In the genomic region with DNA sequence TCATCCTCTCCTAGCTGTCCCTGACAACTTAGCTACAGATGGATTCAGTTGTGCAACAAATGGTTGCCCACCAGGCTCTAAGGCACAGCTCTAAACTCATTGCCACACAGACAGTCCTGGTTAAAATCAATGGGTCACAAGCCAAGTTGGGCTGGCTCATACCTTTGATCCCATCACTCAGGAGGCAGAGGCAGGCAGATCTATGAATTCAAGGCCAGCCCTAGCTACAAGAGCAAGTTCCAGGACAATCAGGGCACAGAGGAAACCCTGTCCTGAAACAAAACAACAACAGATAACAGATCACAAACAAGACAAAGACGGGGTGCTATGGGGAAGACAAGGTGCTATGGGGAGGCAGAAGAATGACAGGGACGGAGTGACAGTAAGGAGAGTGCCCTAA, we compare ENCODE assay signal across 22 mouse cellular contexts. TPM values are rescaled to one million over a fixed set of nuclear protein-coding genes. Genes with fewer than 3 reads are reported as not detected.
DNase-seq lines count a peak whose midpoint lies in the region; ATAC-seq and TF ChIP-seq lines count a peak whose summit lies in the region.
"Had no signal": no experiment of that assay in that cellular context is flagged by ENCODE, and none has a peak within 500 bp of the region (broad histone marks: within the 10 kb centered on the region; RNA-seq: fewer than 3 reads in every experiment).

No protein-coding gene starts in this region.

- no peak for ATAC-seq in lung, embryonic 14.5 days (ENCODE audit: insufficient read depth)
- ATAC-seq in erythroblast, adult 5-6 weeks (replicated peaks; ENCODE audit: low FRiP score, poor library complexity, severe bottlenecking): peak; percentile 15
- peak; percentile 35 for ATAC-seq in liver, embryonic 13.5 days (ENCODE audit: low read depth)
- ATAC-seq in megakaryocyte-erythroid progenitor cell, adult 5-6 weeks (replicated peaks; ENCODE audit: low FRiP score, low TSS enrichment, poor library complexity, severe bottlenecking): peak; percentile 49
- ATAC-seq: hindbrain, embryonic 16.5 days had no signal

- no peaks in the 10 kb centered on the region for H3K27me3 ChIP-seq in lung, embryonic 14.5 days (ENCODE audit: insufficient read depth, low read length)
- no peaks in the 10 kb centered on the region for H3K27me3 ChIP-seq in liver, embryonic 13.5 days
- H3K27me3 ChIP-seq in hindbrain, embryonic 10.5 days (ENCODE audit: insufficient read depth, poor library complexity, severe bottlenecking): no peaks in the 10 kb centered on the region
- H3K27me3 ChIP-seq: CH12.LX; forebrain, embryonic 12.5 days; heart, embryonic 15.5 days; limb, embryonic 12.5 days had no signal

- H3K9me3 ChIP-seq in lung, embryonic 14.5 days (ENCODE audit: low read depth, low read length): no peaks in the 10 kb centered on the region
- H3K9me3 ChIP-seq in liver, embryonic 13.5 days (replicated peaks): no peaks in the 10 kb centered on the region
- H3K9me3 ChIP-seq in hindbrain, embryonic 10.5 days: no peaks in the 10 kb centered on the region
- H3K9me3 ChIP-seq: embryonic facial prominence, embryonic 10.5 days; forebrain, embryonic 12.5 days; G1E; heart, embryonic 15.5 days; limb, embryonic 12.5 days; midbrain, embryonic 12.5 days had no signal

- H3K9ac ChIP-seq in lung, embryonic 14.5 days: no peak overlapping the region
- H3K9ac ChIP-seq in liver, embryonic 13.5 days: peak overlapping the region; percentile 73
- H3K9ac ChIP-seq: forebrain, embryonic 12.5 days; heart, embryonic 15.5 days; limb, embryonic 12.5 days; midbrain, embryonic 12.5 days had no signal

- H3K4me2 ChIP-seq in lung, embryonic 14.5 days: no peak overlapping the region
- peak overlapping the region; percentile 60 for H3K4me2 ChIP-seq in liver, embryonic 13.5 days
- H3K4me2 ChIP-seq: forebrain, embryonic 12.5 days; heart, embryonic 15.5 days; limb, embryonic 12.5 days; midbrain, embryonic 12.5 days had no signal

- H3K36me3 ChIP-seq in lung, embryonic 14.5 days (ENCODE audit: insufficient read depth): no peaks in the 10 kb centered on the region
- no peaks in the 10 kb centered on the region for H3K36me3 ChIP-seq in liver, embryonic 13.5 days
- no peaks in the 10 kb centered on the region for H3K36me3 ChIP-seq in hindbrain, embryonic 10.5 days
- H3K36me3 ChIP-seq: embryonic facial prominence, embryonic 10.5 days; forebrain, embryonic 12.5 days; G1E; heart, embryonic 15.5 days; limb, embryonic 12.5 days; midbrain, embryonic 12.5 days had no signal

- no peak overlapping the region for H3K4me3 ChIP-seq in lung, embryonic 14.5 days (ENCODE audit: low read depth, low read length)
- peak overlapping the region; percentile 29; the same call in 1 of the 2 replicates for H3K4me3 ChIP-seq in liver, embryonic 13.5 days (replicated peaks)
- no peak overlapping the region for H3K4me3 ChIP-seq in hindbrain, embryonic 10.5 days
- H3K4me3 ChIP-seq: embryonic facial prominence, embryonic 10.5 days; forebrain, embryonic 12.5 days; heart, embryonic 15.5 days; limb, embryonic 12.5 days; midbrain, embryonic 12.5 days had no signal

- H3K27ac ChIP-seq in lung, embryonic 14.5 days (ENCODE audit: low read depth): peak overlapping the region; percentile 63; the same call in 1 of the 2 replicates
- H3K27ac ChIP-seq in liver, embryonic 13.5 days: peak overlapping the region; percentile 99
- H3K27ac ChIP-seq in hindbrain, embryonic 10.5 days: no peak overlapping the region
- H3K27ac ChIP-seq: embryonic facial prominence, embryonic 10.5 days; forebrain, embryonic 12.5 days; heart, embryonic 15.5 days; limb, embryonic 12.5 days; midbrain, embryonic 12.5 days had no signal

- peaks cover 7% of the 10 kb centered on the region for H3K4me1 ChIP-seq in lung, embryonic 14.5 days (ENCODE audit: insufficient read depth)
- H3K4me1 ChIP-seq in liver, embryonic 13.5 days (replicated peaks): peaks cover 89% of the 10 kb centered on the region
- H3K4me1 ChIP-seq in hindbrain, embryonic 10.5 days (replicated peaks): peaks cover 3% of the 10 kb centered on the region; the same call in 1 of the 2 replicates

- no peak for TF ChIP-seq CTCF in lung, embryonic 14.5 days (IDR thresholded peaks at IDR 0.05; ENCODE audit: low read depth)

- DNase-seq in lung, embryonic 14.5 days: no peak
- no peak for DNase-seq in lung, adult 18-20 months
- DNase-seq in liver, embryonic 13.5 days: no peak
- DNase-seq in hindbrain, embryonic 10.5 days (ENCODE audit: low spot score): no peak
- DNase-seq in adipocyte (ENCODE audit: low spot score): no peak
- DNase-seq: adrenal gland, adult 8-10 months; cerebellum, adult 2 months; gastrocnemius, postnatal 25 days; heart, postnatal 4 days; kidney, postnatal 25 days; lung, postnatal 4 days had no signal

- 78% methylated on average over 2 of the region's 2 CpGs for WGBS in lung, embryonic 14.5 days
- 11% methylated on average over 2 of the region's 2 CpGs for WGBS in liver, embryonic 13.5 days (ENCODE audit: insufficient replicate concordance)
- WGBS in hindbrain, embryonic 10.5 days: 84% methylated on average over 2 of the region's 2 CpGs

RNA-seq across cellular contexts. Expression of a gene that starts 3.0 kb away (rescaled TPM):
- 0.18 and 0.42 TPM in 2 replicates for polyA plus RNA-seq in lung, embryonic 14.5 days (2014; fragmentation: Nextera tagmentation; extraction: Ambion mirVana)
- total RNA-seq in erythroblast, adult 5-6 weeks (2015; ENCODE audit: low replicate concordance): 128 and 166 TPM in 2 replicates
- total RNA-seq in erythroblast, adult 5-6 weeks (2017; ENCODE audit: low replicate concordance): 163 and 167 TPM in 2 replicates
- 8.3 and 9.3 TPM in 2 replicates for polyA plus RNA-seq in liver, embryonic 13.5 days (2015; fragmentation: Nextera tagmentation; extraction: Ambion mirVana)
- total RNA-seq in megakaryocyte-erythroid progenitor cell, adult 5-6 weeks (2014; fragmentation: Nextera tagmentation): 51.4 and 74.2 TPM in 2 replicates
- total RNA-seq in megakaryocyte-erythroid progenitor cell, adult 5-6 weeks (2017): 62.6 and 84.9 TPM in 2 replicates
- polyA plus RNA-seq in hindbrain, embryonic 10.5 days (2016; fragmentation: Nextera tagmentation; extraction: Ambion mirVana): 0.10 TPM in 1 of 2 replicates, not detected in the other
- polyA plus RNA-seq: embryonic facial prominence, embryonic 10.5 days had no signal

RNA-seq across cellular contexts. Expression of a gene that starts 50.1 kb away (rescaled TPM):
- polyA plus RNA-seq in lung, embryonic 14.5 days (2014; fragmentation: Nextera tagmentation; extraction: Ambion mirVana): 41.7 and 47.9 TPM in 2 replicates
- not detected in 2 replicates for total RNA-seq in erythroblast, adult 5-6 weeks (2015; ENCODE audit: low replicate concordance)
- total RNA-seq in erythroblast, adult 5-6 weeks (2017; ENCODE audit: low replicate concordance): not detected in 2 replicates
- 2.0 and 2.8 TPM in 2 replicates for polyA plus RNA-seq in liver, embryonic 13.5 days (2015; fragmentation: Nextera tagmentation; extraction: Ambion mirVana)
- 0.70 TPM in 1 of 2 replicates, not detected in the other for total RNA-seq in megakaryocyte-erythroid progenitor cell, adult 5-6 weeks (2014; fragmentation: Nextera tagmentation)
- not detected in 2 replicates for total RNA-seq in megakaryocyte-erythroid progenitor cell, adult 5-6 weeks (2017)
- 0.80 and 5.7 TPM in 2 replicates for polyA plus RNA-seq in hindbrain, embryonic 10.5 days (2016; fragmentation: Nextera tagmentation; extraction: Ambion mirVana)
- total RNA-seq: G1E; neutrophil, adult 5-6 weeks had no signal
- polyA plus RNA-seq: G1E had no signal
